Mouse (Mus musculus) myocyte (in vitro differentiated cells): ENCODE measurements around the gene Olfr1254. TPM values are rescaled to one million over a fixed set of nuclear protein-coding genes. Genes with fewer than 3 reads are reported as not detected.

Experiments
- H3K27me3 ChIP-seq: one replicate; pipeline ENCODE4 v1.6.1; 2011; ENCODE audit not compliant: control insufficient read depth, insufficient read depth, insufficient read length
- H3K36me3 ChIP-seq: one replicate; pipeline ENCODE4 v1.6.1; 2011; ENCODE audit not compliant: control insufficient read depth, insufficient read depth
- H3K4me2 ChIP-seq: one replicate; pipeline ENCODE4 v1.6.1; 2011; ENCODE audit warnings: low read depth, control low read depth
- H3K4me3 ChIP-seq: one replicate; pipeline ENCODE4 v1.5.1; 2011; ENCODE audit warnings: mild to moderate bottlenecking, control low read depth, moderate library complexity
- H3K79me2 ChIP-seq: one replicate; pipeline ENCODE4 v1.6.1; 2011; ENCODE audit not compliant: control insufficient read depth, insufficient read depth
- H3ac ChIP-seq: one replicate; pipeline ENCODE4 v1.6.1; 2011; ENCODE audit not compliant: control insufficient read depth, insufficient read length
- CEBPB ChIP-seq: IDR thresholded peaks from 2 replicates; pipeline ENCODE4 v1.6.1; 2011; ENCODE audit warnings: mild to moderate bottlenecking, moderate library complexity; ENCODE audit not compliant: poor library complexity, insufficient read depth, severe bottlenecking
- E2F4 ChIP-seq: IDR thresholded peaks from one replicate; pipeline ENCODE4 v1.6.1; 2011; ENCODE audit warnings: mild to moderate bottlenecking, control low read depth, moderate library complexity; ENCODE audit not compliant: insufficient read depth
- MAX ChIP-seq: IDR thresholded peaks from one replicate; pipeline ENCODE4 v1.6.1; 2011; ENCODE audit warnings: low read depth, mild to moderate bottlenecking, control low read depth
- MYOD1 ChIP-seq, 3 experiments: IDR thresholded peaks; one replicate each; pipeline ENCODE4 v1.6.1; 2011; ENCODE audit warnings: control low read depth in 2 of 3, low read depth in 2 of 3, mild to moderate bottlenecking in 2 of 3, moderate library complexity in 1 of 3; ENCODE audit not compliant: insufficient read length in 2 of 3, control insufficient read depth in 1 of 3
- MYOG ChIP-seq, 3 experiments: IDR thresholded peaks; one replicate each; pipeline ENCODE4 v1.6.1; 2011; ENCODE audit warnings: control low read depth in 2 of 3, low read depth in 2 of 3, mild to moderate bottlenecking in 2 of 3; ENCODE audit not compliant: insufficient read length in 2 of 3, control insufficient read depth in 1 of 3, insufficient read depth in 1 of 3
- POLR2A ChIP-seq: IDR thresholded peaks from one replicate; pipeline ENCODE4 v1.6.1; 2011; ENCODE audit warnings: low read depth, mild to moderate bottlenecking, control low read depth, moderate library complexity; ENCODE audit not compliant: insufficient read length
- POLR2AphosphoS2 ChIP-seq: IDR thresholded peaks from one replicate; pipeline ENCODE4 v1.6.1; 2011; ENCODE audit warnings: low read depth, control low read depth; ENCODE audit not compliant: insufficient read length
- REST ChIP-seq: IDR thresholded peaks from one replicate; pipeline ENCODE4 v1.6.1; 2011; ENCODE audit warnings: mild to moderate bottlenecking, control low read depth, moderate library complexity; ENCODE audit not compliant: insufficient read depth, insufficient read length
- SRF ChIP-seq: IDR thresholded peaks from one replicate; pipeline ENCODE4 v1.6.1; 2011; ENCODE audit warnings: low read depth; ENCODE audit not compliant: control insufficient read depth, insufficient read length
- TCF12 ChIP-seq: IDR thresholded peaks from one replicate; pipeline ENCODE4 v1.6.1; 2011; ENCODE audit warnings: mild to moderate bottlenecking, control low read depth; ENCODE audit not compliant: poor library complexity, insufficient read depth, severe bottlenecking
- TCF3 ChIP-seq: IDR thresholded peaks from one replicate; pipeline ENCODE4 v1.6.1; 2011; ENCODE audit warnings: low read depth, control low read depth; ENCODE audit not compliant: insufficient read length
- USF1 ChIP-seq: IDR thresholded peaks from one replicate; pipeline ENCODE4 v1.6.1; 2011; ENCODE audit warnings: low read depth, mild to moderate bottlenecking, control low read depth, moderate library complexity
- polyA plus RNA-seq: library from polyadenylated mRNA; unstranded; fragments of >200 nt; fragmentation: generic; extraction: Trizol; gene quantifications from one replicate; pipeline ENCODE4 v1.2.1, GENCODE M21; 2012; ENCODE audit warnings: missing spikeins

Gene Olfr1254
- not detected for polyA plus RNA-seq

DNA sequence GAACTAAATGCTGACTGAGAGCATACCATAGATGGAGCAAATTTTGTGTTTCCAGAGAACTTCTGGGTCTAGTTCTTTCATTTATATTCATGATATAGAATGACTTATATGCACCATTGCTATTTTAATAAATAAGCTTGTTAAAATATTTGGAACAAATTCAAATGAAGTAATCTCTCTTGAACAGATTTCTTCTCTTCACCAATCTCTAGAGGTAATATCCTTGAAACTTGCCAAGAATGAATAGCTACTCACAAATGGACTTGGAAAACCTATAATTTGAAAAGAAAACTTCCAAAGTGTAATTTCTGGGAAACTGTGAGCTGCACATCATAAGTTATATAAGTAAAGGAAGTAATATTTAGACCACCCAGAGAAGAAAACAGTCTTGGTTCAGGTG, at the start of gene Olfr1254:
Gene Olfr1254, minus strand, starts transcription at position 101 of the 400 bp plus-strand sequence.
- Histone ChIP-seq H3K36me3 (no peaks in the 10 kb centered on the region), H3K4me3 (no peak within 1 kb of the TSS), H3K79me2 (no peaks in the 10 kb centered on the region), H3K4me2 (no peak within 1 kb of the TSS), H3ac (no peak within 1 kb of the TSS), H3K27me3 (no peaks in the 10 kb centered on the region)
- TF ChIP-seq REST (no peak), MYOG (IDR thresholded peaks at IDR 0.05; ENCODE audit: control insufficient read depth in 1 of 3, insufficient read depth in 1 of 3, insufficient read length in 2 of 3, low read depth in 2 of 3) (no peak), POLR2AphosphoS2 (no peak), MAX (no peak), POLR2A (no peak), SRF (no peak), USF1 (no peak), TCF12 (no peak), CEBPB (no peak), MYOD1 (IDR thresholded peaks at IDR 0.05; ENCODE audit: control insufficient read depth in 1 of 3, insufficient read length in 2 of 3, low read depth in 2 of 3) (no peak), TCF3 (no peak), E2F4 (no peak)

DNA sequence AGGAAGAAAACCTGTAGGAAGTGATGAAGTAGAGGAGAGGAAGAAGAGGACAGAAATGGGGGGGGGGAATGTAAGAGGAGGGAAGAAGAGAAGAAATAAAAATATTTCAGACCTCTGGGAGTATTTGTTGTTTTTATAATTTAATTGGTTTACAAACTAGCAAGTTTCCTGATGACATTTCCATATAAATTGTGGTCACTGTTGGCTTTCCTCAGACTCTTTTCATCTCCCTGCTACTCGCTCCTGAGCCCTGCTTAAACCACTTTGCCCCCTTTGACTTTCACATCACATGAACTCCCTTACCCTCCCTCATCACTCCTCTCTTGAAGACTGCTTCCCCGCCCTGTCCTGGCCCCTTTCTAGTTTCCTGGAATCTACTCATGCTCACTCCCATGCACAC, 48.0 kb upstream of the Olfr1254 start, which contains the start of gene Olfr1256:
Gene Olfr1256, minus strand, starts transcription at position 101 of the 400 bp plus-strand sequence.
- no peak within 1 kb of the TSS for H3K4me2 ChIP-seq
- H3K79me2 ChIP-seq: no peaks in the 10 kb centered on the region
- no peak within 1 kb of the TSS for H3K4me3 ChIP-seq
- no peaks in the 10 kb centered on the region for H3K27me3 ChIP-seq
- H3K36me3 ChIP-seq: no peaks in the 10 kb centered on the region
- no peak for TF ChIP-seq SRF
- no peak for TF ChIP-seq MYOG (IDR thresholded peaks at IDR 0.05; ENCODE audit: control insufficient read depth in 1 of 3, insufficient read depth in 1 of 3, insufficient read length in 2 of 3, low read depth in 2 of 3)
- no peak for TF ChIP-seq REST
- TF ChIP-seq MYOD1 (IDR thresholded peaks at IDR 0.05; ENCODE audit: control insufficient read depth in 1 of 3, insufficient read length in 2 of 3, low read depth in 2 of 3): no peak
- no peak for TF ChIP-seq USF1
- TF ChIP-seq E2F4: no peak
- TF ChIP-seq POLR2AphosphoS2: no peak
- no peak for TF ChIP-seq TCF3
- TF ChIP-seq TCF12: no peak
- TF ChIP-seq MAX: no peak
- H3ac ChIP-seq: no peak within 1 kb of the TSS

DNA sequence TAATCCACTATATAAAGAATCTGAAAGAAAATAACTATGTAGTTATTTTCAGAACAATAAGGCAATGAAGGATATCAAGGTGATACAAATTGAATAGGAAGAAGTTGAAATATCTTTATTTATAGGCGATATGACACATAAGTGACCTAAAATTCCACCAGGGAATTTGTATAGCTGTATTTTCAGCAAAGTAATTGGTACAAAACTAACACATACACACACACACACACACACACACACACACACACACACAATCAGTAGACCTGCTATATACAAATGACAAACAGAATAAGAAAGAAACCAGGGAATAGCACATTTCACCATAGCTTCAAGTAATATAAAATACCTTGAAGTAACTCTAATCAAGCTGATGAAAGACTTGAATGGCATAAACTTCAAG, 26.8 kb upstream of the Olfr1254 start:
- Histone ChIP-seq H3K4me3 (no peak overlapping the region), H3K36me3 (no peaks in the 10 kb centered on the region), H3K27me3 (no peaks in the 10 kb centered on the region), H3K79me2 (no peaks in the 10 kb centered on the region), H3K4me2 (no peak overlapping the region), H3ac (no peak overlapping the region)
- no peak for TF ChIP-seq SRF
- no peak for TF ChIP-seq REST
- TF ChIP-seq MYOD1 (IDR thresholded peaks at IDR 0.05; ENCODE audit: control insufficient read depth in 1 of 3, insufficient read length in 2 of 3, low read depth in 2 of 3): no peak
- no peak for TF ChIP-seq E2F4
- TF ChIP-seq TCF3: no peak
- TF ChIP-seq MAX: no peak

DNA sequence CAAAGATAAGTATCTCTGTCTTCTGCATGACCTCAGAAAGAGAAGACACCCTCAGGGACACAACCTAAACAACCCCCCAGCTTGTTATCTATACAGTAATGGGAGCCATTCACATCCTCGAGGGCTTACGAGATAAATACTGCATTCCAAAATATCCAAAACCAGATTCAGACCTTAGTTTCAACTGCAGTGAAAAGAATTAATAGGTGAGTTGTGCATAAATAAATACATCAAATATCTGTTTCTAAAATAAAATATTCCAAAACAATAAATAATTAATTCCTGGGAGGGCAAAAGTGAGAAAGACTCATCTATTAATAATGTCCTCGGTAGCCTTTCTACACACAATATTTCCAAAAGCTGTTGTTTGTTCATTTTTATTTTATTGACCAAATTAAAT, 18.3 kb upstream of the Olfr1254 start, which contains the start of gene Olfr1255:
Gene Olfr1255, plus strand, starts transcription at position 301 of the 400 bp plus-strand sequence.
- TF ChIP-seq MYOD1 (IDR thresholded peaks at IDR 0.05; ENCODE audit: control insufficient read depth in 1 of 3, insufficient read length in 2 of 3, low read depth in 2 of 3) (no peak), POLR2A (no peak), SRF (no peak), REST (no peak), USF1 (no peak), TCF3 (no peak), TCF12 (no peak), CEBPB (no peak), MAX (no peak), MYOG (IDR thresholded peaks at IDR 0.05; ENCODE audit: control insufficient read depth in 1 of 3, insufficient read depth in 1 of 3, insufficient read length in 2 of 3, low read depth in 2 of 3) (no peak), POLR2AphosphoS2 (no peak), E2F4 (no peak)

DNA sequence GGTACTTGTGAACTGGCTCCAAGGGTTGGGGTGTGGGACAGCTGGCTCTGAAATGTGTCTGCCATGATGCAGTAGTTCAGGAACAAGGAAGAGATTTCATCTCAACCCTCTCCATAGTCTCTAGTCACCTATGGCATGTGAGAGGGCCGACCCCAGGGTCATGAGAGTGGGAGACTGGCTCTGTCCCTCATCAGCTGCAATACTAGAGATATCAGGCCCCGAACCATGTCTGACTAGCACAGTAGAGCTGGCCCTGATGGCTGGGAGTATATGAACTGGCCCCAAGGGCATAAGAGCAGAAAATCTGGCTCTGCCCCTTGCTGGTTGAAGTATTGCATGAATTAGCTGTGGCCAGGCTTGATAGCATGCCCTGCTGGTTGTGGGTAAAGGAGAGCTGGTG, 17.3 kb upstream of the Olfr1254 start:
- H3K36me3 ChIP-seq: no peaks in the 10 kb centered on the region
- H3K4me3 ChIP-seq: no peak overlapping the region
- no peak overlapping the region for H3K4me2 ChIP-seq
- no peak overlapping the region for H3ac ChIP-seq
- no peaks in the 10 kb centered on the region for H3K27me3 ChIP-seq
- TF ChIP-seq REST (no peak), TCF12 (no peak), E2F4 (no peak), POLR2AphosphoS2 (no peak), SRF (no peak), POLR2A (no peak), CEBPB (no peak), TCF3 (no peak), MAX (no peak), MYOG (IDR thresholded peaks at IDR 0.05; ENCODE audit: control insufficient read depth in 1 of 3, insufficient read depth in 1 of 3, insufficient read length in 2 of 3, low read depth in 2 of 3) (no peak), USF1 (no peak), MYOD1 (IDR thresholded peaks at IDR 0.05; ENCODE audit: control insufficient read depth in 1 of 3, insufficient read length in 2 of 3, low read depth in 2 of 3) (no peak)
- no peaks in the 10 kb centered on the region for H3K79me2 ChIP-seq

More for the DNA sequence above, 18.3 kb upstream of the Olfr1254 start, which contains the start of gene Olfr1255:
- no peak within 1 kb of the TSS for H3K4me3 ChIP-seq
- no peak within 1 kb of the TSS for H3K4me2 ChIP-seq
- no peaks in the 10 kb centered on the region for H3K27me3 ChIP-seq
- H3K36me3 ChIP-seq: no peaks in the 10 kb centered on the region
- H3ac ChIP-seq: no peak within 1 kb of the TSS
- H3K79me2 ChIP-seq: no peaks in the 10 kb centered on the region
